Mouse (Mus musculus) urinary bladder, postnatal 14 days (tissue): ENCODE data around the gene Nfasc.

ENCODE experiments used
- DNase-seq: peaks from one replicate; pipeline ENCODE4 v3.0.0; 2021; ENCODE audit warnings: low spot score

Nfasc gene

GRCm38 (mm10) chr1:132732307-132732706 is 9.3 kb downstream of the Nfasc start:
- DNase-seq: no peak

- no peak for DNase-seq
Measured at GRCm38 (mm10) chr1:132727548-132727947, 14.0 kb downstream of the Nfasc start.

- no peak for DNase-seq
Measured at GRCm38 (mm10) chr1:132722362-132722761, 19.2 kb downstream of the Nfasc start.

- no peak for DNase-seq
Measured at GRCm38 (mm10) chr1:132721266-132721665, 20.3 kb downstream of the Nfasc start.

- no peak for DNase-seq
Measured at GRCm38 (mm10) chr1:132718225-132718624, 23.4 kb downstream of the Nfasc start.

GRCm38 (mm10) chr1:132715044-132715443 is 26.6 kb downstream of the Nfasc start:
- DNase-seq: no peak

GRCm38 (mm10) chr1:132709419-132709818 is 32.2 kb downstream of the Nfasc start:
- DNase-seq: no peak

GRCm38 (mm10) chr1:132707301-132707700 is 34.3 kb downstream of the Nfasc start:
- no peak for DNase-seq

GRCm38 (mm10) chr1:132703467-132703866 is 38.1 kb downstream of the Nfasc start:
- DNase-seq: no peak

- no peak for DNase-seq
Measured at GRCm38 (mm10) chr1:132696926-132697325, 44.7 kb downstream of the Nfasc start.

- no peak for DNase-seq
Measured at GRCm38 (mm10) chr1:132696232-132696631, 45.4 kb downstream of the Nfasc start.

- DNase-seq: no peak
Measured at GRCm38 (mm10) chr1:132694007-132694406, 47.6 kb downstream of the Nfasc start.

- no peak for DNase-seq
Measured at GRCm38 (mm10) chr1:132689181-132689580, 52.4 kb downstream of the Nfasc start.

GRCm38 (mm10) chr1:132678935-132679334 is 62.7 kb downstream of the Nfasc start:
- no peak for DNase-seq

- DNase-seq: no peak
Measured at GRCm38 (mm10) chr1:132678076-132678475, 63.5 kb downstream of the Nfasc start.

GRCm38 (mm10) chr1:132672704-132673103 is 68.9 kb downstream of the Nfasc start:
- no peak for DNase-seq

- no peak for DNase-seq
Measured at GRCm38 (mm10) chr1:132669200-132669599, 72.4 kb downstream of the Nfasc start.

- no peak for DNase-seq
Measured at GRCm38 (mm10) chr1:132660354-132660753, 81.2 kb downstream of the Nfasc start.

GRCm38 (mm10) chr1:132659604-132660003 is 82.0 kb downstream of the Nfasc start:
- no peak for DNase-seq

GRCm38 (mm10) chr1:132655611-132656010 is 86.0 kb downstream of the Nfasc start:
- no peak for DNase-seq

GRCm38 (mm10) chr1:132654769-132655168 is 86.8 kb downstream of the Nfasc start:
- no peak for DNase-seq

- no peak for DNase-seq
Measured at GRCm38 (mm10) chr1:132653841-132654457, 87.6 kb downstream of the Nfasc start.

- no peak for DNase-seq
Measured at GRCm38 (mm10) chr1:132653161-132653560, 88.4 kb downstream of the Nfasc start.

- no peak for DNase-seq
Measured at GRCm38 (mm10) chr1:132650680-132651079, 90.9 kb downstream of the Nfasc start.
